Mouse (Mus musculus) limb, embryonic 14.5 days (tissue): Measurements from ENCODE around the gene Eif2d. TPM values are rescaled to one million over a fixed set of nuclear protein-coding genes. Genes with fewer than 3 reads are reported as not detected.

Source experiments
- ATAC-seq: fragments of 200-750 bp; cut with Nextera tagmentation; 2 replicates; pipeline ENCODE4 v1.8.0; 2017; ENCODE audit warnings: low read depth, moderate number of reproducible peaks, moderate TSS enrichment; ENCODE audit not compliant: low FRiP score
- DNase-seq: peaks from one replicate; pipeline ENCODE4 v3.0.0-alpha.2; 2015; ENCODE audit warnings: low spot score
- H3K27ac ChIP-seq: fragments of 300-500 bp; sonication (generic); replicated peaks from 2 replicates; pipeline ENCODE4 v1.5.1; 2014; ENCODE audit warnings: low read depth, mild to moderate bottlenecking, low read length, moderate library complexity, mixed read lengths
- H3K27me3 ChIP-seq: fragments of 300-500 bp; sonication (generic); 2 replicates; pipeline ENCODE4 v1.6.1; 2014; ENCODE audit warnings: low read length, mixed read lengths; ENCODE audit not compliant: control insufficient read depth, insufficient read depth
- H3K36me3 ChIP-seq: fragments of 300-500 bp; sonication (generic); 2 replicates; pipeline ENCODE4 v1.6.1; 2014; ENCODE audit warnings: mild to moderate bottlenecking, low read length, moderate library complexity, mixed read lengths; ENCODE audit not compliant: control insufficient read depth, insufficient read depth
- H3K4me1 ChIP-seq: fragments of 300-500 bp; sonication (generic); 2 replicates; pipeline ENCODE4 v1.6.1; 2014; ENCODE audit warnings: antibody characterized with exemption, low read length, mixed read lengths; ENCODE audit not compliant: control insufficient read depth, insufficient read depth
- H3K4me2 ChIP-seq: fragments of 300-500 bp; sonication (generic); replicated peaks from 2 replicates; pipeline ENCODE4 v1.6.1; 2014; ENCODE audit warnings: low read depth, mild to moderate bottlenecking, low read length, moderate library complexity; ENCODE audit not compliant: severe bottlenecking
- H3K4me3 ChIP-seq: fragments of 300-500 bp; sonication (generic); replicated peaks from 2 replicates; pipeline ENCODE4 v1.5.1; 2014; ENCODE audit warnings: low read length
- H3K9ac ChIP-seq: fragments of 300-500 bp; sonication (generic); 2 replicates; pipeline ENCODE4 v1.6.1; 2014; ENCODE audit warnings: mild to moderate bottlenecking, low read depth, low read length, moderate library complexity; ENCODE audit not compliant: severe bottlenecking
- H3K9me3 ChIP-seq: fragments of 300-500 bp; sonication (generic); 2 replicates; pipeline ENCODE4 v1.6.1; 2016; ENCODE audit warnings: low read length; ENCODE audit not compliant: control insufficient read depth
- POLR2A ChIP-seq: fragments of 200-500 bp; IDR thresholded peaks from 2 replicates; pipeline ENCODE4 v1.8.0; 2012; ENCODE audit warnings: inconsistent platforms, mild to moderate bottlenecking, moderate library complexity, borderline replicate concordance; ENCODE audit not compliant: insufficient read depth, insufficient read length; ENCODE audit errors: extremely low read depth
- WGBS: fragments of 180-500 bp; shearing (Covaris S2); extraction: QIAGEN DNeasy Blood & Tissue Kit; methylation state at CpG from one replicate; pipeline ENCODE4 v1.1.7; 2014; 5-methylcytosine and 5-hydroxymethylcytosine counted together
- polyA plus RNA-seq, 2 experiments: library from polyadenylated mRNA; depleted of rRNA in 1 of 2; stranded (reverse) in 1 of 2; unstranded in 1 of 2; fragments of >200 nt; fragmentation: Nextera tagmentation in 1 of 2; extraction: Ambion mirVana in 1 of 2; gene quantifications; 2 replicates each; pipeline versions ENCODE4 v1.2.1 to v1.2.3; 2012 to 2014

Gene Eif2d
- polyA plus RNA-seq, 2 experiments = 59.8 to 61.9 TPM

DNA sequence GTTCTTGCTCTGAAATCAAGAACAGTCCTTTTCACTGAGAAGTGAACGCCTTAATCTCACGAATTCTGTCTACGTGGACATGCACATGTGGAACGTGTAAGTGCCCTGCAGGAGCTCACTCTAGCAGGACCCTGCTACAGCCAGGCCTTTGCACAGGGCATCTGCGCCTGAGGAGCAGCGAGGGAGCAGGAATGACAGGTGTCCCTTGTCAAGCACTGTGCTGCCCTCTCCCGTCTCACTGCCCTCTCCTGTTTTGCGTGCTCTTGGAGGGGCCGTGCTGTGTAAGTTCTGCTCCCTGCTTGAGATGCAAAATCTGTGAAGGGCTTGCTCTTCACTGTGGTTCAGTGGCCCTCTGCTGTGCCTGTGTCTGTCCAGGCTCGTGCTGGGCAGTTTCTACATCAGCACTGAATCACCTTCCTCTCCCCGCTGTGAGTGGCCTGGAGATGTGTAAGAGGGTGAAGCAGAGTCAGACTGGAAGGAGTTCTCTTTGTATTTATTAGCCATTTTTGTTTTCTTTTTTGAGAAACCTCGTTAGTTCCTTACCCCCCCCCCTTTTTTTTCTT is 21.4 kb downstream of the Eif2d start:
- Histone ChIP-seq H3K27ac (no peak overlapping the region), H3K4me2 (no peak overlapping the region), H3K27me3 (no peaks in the 10 kb centered on the region), H3K36me3 (peaks cover 78% of the 10 kb centered on the region), H3K4me1 (no peaks in the 10 kb centered on the region), H3K9me3 (no peaks in the 10 kb centered on the region), H3K9ac (no peak overlapping the region), H3K4me3 (no peak overlapping the region)
- ATAC-seq (no peak), DNase-seq (no peak)
- TF ChIP-seq POLR2A = no peak
- 86% methylated on average over 12 of the region's 12 CpGs for WGBS

DNA sequence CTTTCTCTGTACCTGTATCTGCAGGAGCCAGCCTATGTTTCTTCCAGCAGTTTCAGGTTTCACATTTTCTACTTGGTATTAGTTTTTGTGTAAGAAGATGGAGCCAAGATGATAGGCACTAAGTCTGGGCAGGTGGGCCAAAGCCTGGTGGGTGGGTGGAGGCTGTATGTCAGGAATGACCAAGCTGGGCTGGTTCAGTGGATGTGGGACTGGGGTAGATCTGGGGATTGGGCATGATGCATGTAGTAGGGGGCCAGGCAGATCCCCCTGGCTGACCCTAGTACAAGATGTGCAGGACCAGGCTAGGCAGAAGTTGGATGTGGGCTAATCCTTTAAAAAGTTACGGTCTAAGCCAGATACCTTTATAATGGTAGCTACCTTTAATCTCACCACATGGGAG is 22.2 kb downstream of the Eif2d start:
- no peak overlapping the region for H3K9ac ChIP-seq
- H3K4me3 ChIP-seq = no peak overlapping the region
- no peaks in the 10 kb centered on the region for H3K27me3 ChIP-seq
- no peak for DNase-seq
- H3K9me3 ChIP-seq = no peaks in the 10 kb centered on the region
- no peak for TF ChIP-seq POLR2A
- WGBS = 100% methylated on average over 1 of the region's 1 CpGs
- no peak overlapping the region for H3K27ac ChIP-seq
- peaks cover 80% of the 10 kb centered on the region for H3K36me3 ChIP-seq
- ATAC-seq = no peak
- H3K4me1 ChIP-seq = no peaks in the 10 kb centered on the region
- H3K4me2 ChIP-seq = no peak overlapping the region

DNA sequence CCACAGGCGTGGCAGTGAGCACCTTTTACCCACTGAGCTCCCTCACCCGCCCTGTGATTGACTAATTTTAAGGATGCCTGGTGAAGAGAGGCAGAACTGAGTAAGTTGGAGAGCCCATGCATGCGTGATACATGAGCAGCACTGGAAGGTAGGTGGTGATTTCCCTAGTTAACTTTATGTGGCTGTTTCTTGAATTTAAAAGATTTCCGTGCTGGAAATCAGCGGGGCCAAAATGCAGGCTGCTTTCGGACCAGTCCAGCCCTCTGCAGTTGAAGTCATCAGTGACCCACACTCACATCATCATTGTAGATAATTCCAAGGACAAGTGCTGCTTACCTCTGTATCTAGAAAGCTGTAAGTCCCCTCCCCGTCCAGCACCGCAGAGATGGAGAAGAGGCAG is 22.8 kb downstream of the Eif2d start:
- no peaks in the 10 kb centered on the region for H3K4me1 ChIP-seq

DNA sequence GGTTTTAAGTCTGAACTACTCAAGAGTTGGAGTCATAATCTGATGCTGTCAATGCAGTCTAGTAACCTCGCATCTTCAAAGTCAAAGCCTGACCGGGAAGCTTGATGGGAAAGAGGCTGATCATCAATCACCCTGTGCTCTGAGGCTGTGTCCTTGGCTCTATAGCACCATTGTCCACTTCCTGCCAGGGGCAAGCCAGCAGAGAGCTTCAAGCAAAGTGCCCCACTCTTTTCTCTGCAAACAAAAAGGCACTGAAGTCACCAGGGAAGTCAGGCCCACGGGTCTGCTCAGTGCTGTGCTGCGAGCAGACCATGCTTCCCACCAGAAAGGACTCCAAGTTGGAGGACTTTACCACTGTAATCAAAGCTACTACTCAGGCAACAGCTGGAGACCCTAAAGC is 24.3 kb downstream of the Eif2d start:
- H3K36me3 ChIP-seq = peaks cover 65% of the 10 kb centered on the region
- H3K4me2 ChIP-seq = no peak overlapping the region
- H3K9ac ChIP-seq = no peak overlapping the region
- DNase-seq (no peak), ATAC-seq (no peak)
- no peak for TF ChIP-seq POLR2A
- H3K27ac ChIP-seq = no peak overlapping the region
- WGBS = 82% methylated on average over 4 of the region's 4 CpGs
- H3K4me3 ChIP-seq = no peak overlapping the region
- no peaks in the 10 kb centered on the region for H3K9me3 ChIP-seq
- H3K4me1 ChIP-seq = no peaks in the 10 kb centered on the region
- no peaks in the 10 kb centered on the region for H3K27me3 ChIP-seq

More for the DNA sequence above, 22.8 kb downstream of the Eif2d start:
- Histone ChIP-seq H3K27ac (no peak overlapping the region), H3K4me3 (no peak overlapping the region), H3K27me3 (no peaks in the 10 kb centered on the region), H3K9me3 (no peaks in the 10 kb centered on the region), H3K4me2 (no peak overlapping the region), H3K9ac (no peak overlapping the region), H3K36me3 (peaks cover 79% of the 10 kb centered on the region)
- 95% methylated on average over 8 of the region's 8 CpGs for WGBS
- TF ChIP-seq POLR2A = no peak
- ATAC-seq = no peak
- no peak for DNase-seq

GRCm38 (mm10) chr1:131178083-131178482 is 25.1 kb downstream of the Eif2d start:
- ATAC-seq = no peak
- no peak for DNase-seq
- no peak overlapping the region for H3K4me2 ChIP-seq
- no peak overlapping the region for H3K4me3 ChIP-seq
- TF ChIP-seq POLR2A = no peak
- H3K27ac ChIP-seq = no peak overlapping the region
- no peaks in the 10 kb centered on the region for H3K9me3 ChIP-seq
- no peak overlapping the region for H3K9ac ChIP-seq
- H3K36me3 ChIP-seq = peaks cover 57% of the 10 kb centered on the region
- no peaks in the 10 kb centered on the region for H3K27me3 ChIP-seq
- H3K4me1 ChIP-seq = no peaks in the 10 kb centered on the region
- WGBS = 76% methylated on average over 5 of the region's 5 CpGs

- H3K4me1 ChIP-seq = 0 out of 2 replicates have a peak, but pooled peaks cover 7% of the 10 kb centered on the region
- no peak for ATAC-seq
- H3K4me2 ChIP-seq = no peak overlapping the region
- 90% methylated on average over 7 of the region's 7 CpGs for WGBS
- no peak for DNase-seq
- no peaks in the 10 kb centered on the region for H3K27me3 ChIP-seq
- H3K36me3 ChIP-seq = peaks cover 36% of the 10 kb centered on the region
- no peak overlapping the region for H3K4me3 ChIP-seq
- no peak for TF ChIP-seq POLR2A
- no peaks in the 10 kb centered on the region for H3K9me3 ChIP-seq
- no peak overlapping the region for H3K27ac ChIP-seq
- no peak overlapping the region for H3K9ac ChIP-seq
Measured at GRCm38 (mm10) chr1:131180386-131180785, 27.4 kb downstream of the Eif2d start.
